Mouse (Mus musculus) liver, adult 2 months (tissue): ENCODE data around the gene Armc2. TPM values are rescaled to one million over a fixed set of nuclear protein-coding genes. Genes with fewer than 3 reads are reported as not detected.

Experiments used
- DNase-seq: peaks from one replicate; pipeline ENCODE4 v3.0.0-alpha.2; 2011; ENCODE audit warnings: low read depth, low spot score; ENCODE audit errors: extremely low read depth
- H3K27ac ChIP-seq: fragments of 200-500 bp; replicated peaks from 2 replicates; pipeline ENCODE4 v1.5.1; 2012; ENCODE audit warnings: low read depth, mild to moderate bottlenecking, control low read depth, inconsistent platforms, low read length; ENCODE audit not compliant: insufficient read depth
- H3K27me3 ChIP-seq: fragments of 200-500 bp; 2 replicates; pipeline ENCODE4 v1.6.1; 2012; ENCODE audit warnings: mild to moderate bottlenecking, moderate library complexity, low read length, inconsistent platforms; ENCODE audit not compliant: control insufficient read depth, insufficient read depth
- H3K36me3 ChIP-seq: fragments of 200-500 bp; 2 replicates; pipeline ENCODE4 v1.6.1; 2012; ENCODE audit warnings: low read length, inconsistent platforms; ENCODE audit not compliant: control insufficient read depth, insufficient read depth
- H3K4me1 ChIP-seq: fragments of 200-500 bp; 2 replicates; pipeline ENCODE4 v1.6.1; 2011; ENCODE audit warnings: low read length; ENCODE audit not compliant: control insufficient read depth, insufficient read depth
- H3K4me3 ChIP-seq: fragments of 200-500 bp; 2 replicates; pipeline ENCODE4 v1.5.1; 2011; ENCODE audit warnings: low read depth, mild to moderate bottlenecking, control low read depth, low read length, moderate library complexity; ENCODE audit not compliant: insufficient read depth
- H3K79me2 ChIP-seq: fragments of 200-500 bp; 2 replicates; pipeline ENCODE4 v1.6.1; 2012; ENCODE audit warnings: inconsistent platforms, mild to moderate bottlenecking, low read length, moderate library complexity; ENCODE audit not compliant: control insufficient read depth, insufficient read depth
- H3K9ac ChIP-seq: fragments of 200-500 bp; 2 replicates; pipeline ENCODE4 v1.6.1; 2012; ENCODE audit warnings: low read depth, mild to moderate bottlenecking, control low read depth, inconsistent platforms, low read length
- CTCF ChIP-seq: fragments of 200-500 bp; IDR thresholded peaks from 2 replicates; pipeline ENCODE4 v1.5.1; 2011; ENCODE audit warnings: low read depth, low read length, control low read depth
- POLR2A ChIP-seq: fragments of 200-500 bp; IDR thresholded peaks from 2 replicates; pipeline ENCODE4 v1.6.1; 2011; ENCODE audit warnings: low read length, control low read depth; ENCODE audit not compliant: insufficient read depth; ENCODE audit errors: extremely low read depth
- WGBS: fragments of 180-500 bp; shearing (Covaris S2); methylation state at CpG from one replicate; pipeline ENCODE4 v1.1.7; 2018; 5-methylcytosine and 5-hydroxymethylcytosine counted together
- polyA plus RNA-seq: library from polyadenylated mRNA; depleted of rRNA; stranded (reverse); fragments of >200 nt; gene quantifications from 2 replicates; pipeline ENCODE4 v1.2.3, GENCODE M21; 2012
- total RNA-seq: library from RNA; depleted of rRNA; stranded (reverse); fragments of >200 nt; gene quantifications from 2 replicates; pipeline ENCODE4 v1.2.3, GENCODE M21; 2014

Armc2 gene
- total and polyA plus RNA-seq, 2 experiments = 0.09 TPM; not detected in 1

- 83% methylated on average over 12 of the region's 12 CpGs for WGBS
- Histone ChIP-seq H3K79me2 (no peaks in the 10 kb centered on the region), H3K4me3 (no peak overlapping the region), H3K4me1 (0 out of 2 replicates have a peak, but pooled peaks cover 3% of the 10 kb centered on the region), H3K9ac (no peak overlapping the region), H3K27ac (no peak overlapping the region), H3K36me3 (no peaks in the 10 kb centered on the region), H3K27me3 (no peaks in the 10 kb centered on the region)
- TF ChIP-seq CTCF (no peak), POLR2A (no peak)
- DNase-seq = no peak
Measured at GRCm38 (mm10) chr10:41931962-41932361, 86.3 kb downstream of the Armc2 start.

DNA sequence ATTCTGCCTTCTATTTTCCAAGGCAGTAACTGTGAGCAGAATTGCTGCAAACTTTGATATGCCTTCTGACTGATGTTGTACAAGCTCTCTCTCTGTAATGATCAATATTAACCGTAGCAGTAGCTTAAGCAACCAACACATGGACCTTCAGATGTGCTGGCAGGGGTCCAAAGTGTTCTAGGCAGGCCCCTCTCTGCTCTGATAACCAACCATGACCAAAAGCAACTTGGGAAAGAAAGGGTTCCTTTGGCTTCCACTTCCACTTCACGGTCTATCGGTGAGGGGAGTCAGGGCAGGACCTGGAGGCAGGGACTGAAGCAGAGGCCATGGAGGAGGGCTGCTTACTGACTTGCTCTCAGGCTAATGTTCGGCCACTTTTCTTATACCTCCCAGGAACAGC is 87.3 kb downstream of the Armc2 start:
- H3K27ac ChIP-seq = no peak overlapping the region
- 61% methylated on average over 4 of the region's 4 CpGs for WGBS
- no peak overlapping the region for H3K9ac ChIP-seq

DNA sequence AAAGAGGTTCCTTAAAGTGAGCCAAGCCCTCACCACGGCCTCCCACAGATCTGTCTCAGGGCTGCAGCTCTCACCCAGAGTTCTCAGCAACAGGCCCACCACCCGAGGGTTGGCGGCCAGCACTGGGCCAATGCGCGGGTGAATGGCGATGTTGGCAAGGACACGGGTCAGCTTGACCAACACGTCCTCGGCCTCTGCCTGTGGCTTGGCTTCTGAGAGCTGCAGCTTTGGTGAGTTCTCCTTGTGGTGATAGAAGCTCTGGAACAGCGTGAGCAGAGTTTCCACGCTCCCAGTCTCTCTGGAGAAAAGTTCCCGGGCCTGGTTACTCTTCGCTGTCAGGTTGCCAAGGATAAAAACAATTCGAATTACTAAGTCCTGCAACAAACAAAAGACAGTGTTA is 91.5 kb downstream of the Armc2 start:
- no peak overlapping the region for H3K27ac ChIP-seq
- no peaks in the 10 kb centered on the region for H3K79me2 ChIP-seq
- H3K9ac ChIP-seq = no peak overlapping the region
- no peaks in the 10 kb centered on the region for H3K36me3 ChIP-seq
- no peak for DNase-seq
- no peak for TF ChIP-seq POLR2A
- TF ChIP-seq CTCF = no peak
- no peaks in the 10 kb centered on the region for H3K27me3 ChIP-seq
- no peaks in the 10 kb centered on the region for H3K4me1 ChIP-seq
- 92% methylated on average over 14 of the region's 14 CpGs for WGBS
- H3K4me3 ChIP-seq = no peak overlapping the region

More for the DNA sequence above, 87.3 kb downstream of the Armc2 start:
- DNase-seq = no peak
- H3K4me1 ChIP-seq = 0 out of 2 replicates have a peak, but pooled peaks cover 3% of the 10 kb centered on the region
- H3K27me3 ChIP-seq = no peaks in the 10 kb centered on the region
- no peaks in the 10 kb centered on the region for H3K36me3 ChIP-seq
- H3K79me2 ChIP-seq = no peaks in the 10 kb centered on the region
- TF ChIP-seq CTCF (no peak), POLR2A (no peak)
- H3K4me3 ChIP-seq = no peak overlapping the region

DNA sequence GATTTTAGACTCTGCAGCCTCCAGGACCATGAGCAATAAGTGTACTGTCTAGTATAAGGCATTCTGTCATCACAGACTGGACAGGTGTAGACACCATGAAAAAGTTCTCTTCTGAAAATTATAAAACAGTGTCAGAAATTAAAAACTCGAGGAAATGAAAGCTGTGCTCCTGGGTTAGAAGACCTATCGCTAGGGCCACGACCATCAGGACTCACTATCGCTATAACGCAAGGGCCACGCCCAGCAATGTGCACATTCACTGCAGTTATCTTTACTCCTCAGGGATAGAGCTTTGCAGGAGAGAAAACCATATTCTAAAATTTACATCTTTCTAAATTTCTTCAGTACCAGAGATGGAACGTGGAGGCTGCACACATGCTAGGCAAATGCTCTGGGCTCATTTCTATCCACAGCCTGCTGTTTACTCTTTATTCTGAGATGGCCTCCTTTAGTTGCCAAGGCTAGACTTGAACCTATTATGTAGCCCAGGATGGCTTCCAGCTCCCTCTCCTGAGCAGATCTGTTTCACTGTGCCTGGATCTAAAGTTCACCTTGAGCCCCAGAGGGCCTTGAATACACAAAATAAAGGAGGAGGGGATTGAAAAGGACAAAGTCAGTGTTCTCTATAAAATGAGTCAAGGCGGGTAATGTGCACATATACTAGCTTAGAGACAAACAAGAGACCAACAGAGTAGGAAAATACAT is 105.8 kb downstream of the Armc2 start:
- Histone ChIP-seq H3K9ac (no peak overlapping the region), H3K4me1 (no peaks in the 10 kb centered on the region), H3K27me3 (no peaks in the 10 kb centered on the region), H3K4me3 (no peak overlapping the region), H3K79me2 (no peaks in the 10 kb centered on the region), H3K27ac (no peak overlapping the region), H3K36me3 (no peaks in the 10 kb centered on the region)
- no peak for DNase-seq
- TF ChIP-seq CTCF (no peak), POLR2A (no peak)
- 91% methylated on average over 8 of the region's 8 CpGs for WGBS

- no peaks in the 10 kb centered on the region for H3K27me3 ChIP-seq
- WGBS = 94% methylated on average over 6 of the region's 6 CpGs
- no peak overlapping the region for H3K4me3 ChIP-seq
- H3K4me1 ChIP-seq = no peaks in the 10 kb centered on the region
- no peak overlapping the region for H3K27ac ChIP-seq
- no peaks in the 10 kb centered on the region for H3K79me2 ChIP-seq
- H3K36me3 ChIP-seq = peaks cover 27% of the 10 kb centered on the region
- TF ChIP-seq CTCF = no peak
- TF ChIP-seq POLR2A = no peak
- H3K9ac ChIP-seq = no peak overlapping the region
- DNase-seq = no peak
Measured at GRCm38 (mm10) chr10:41908899-41909298, 109.3 kb downstream of the Armc2 start.

- Histone ChIP-seq H3K4me3 (no peak overlapping the region), H3K36me3 (peaks cover 35% of the 10 kb centered on the region), H3K4me1 (no peaks in the 10 kb centered on the region), H3K27ac (no peak overlapping the region), H3K27me3 (no peaks in the 10 kb centered on the region), H3K9ac (no peak overlapping the region), H3K79me2 (no peaks in the 10 kb centered on the region)
- DNase-seq = no peak
- WGBS = 92% methylated on average over 4 of the region's 4 CpGs
- TF ChIP-seq POLR2A (no peak), CTCF (no peak)
Measured at GRCm38 (mm10) chr10:41907950-41908349, 110.3 kb downstream of the Armc2 start.
